20 mouse cellular contexts compared by ENCODE assay signal in the genomic region with DNA sequence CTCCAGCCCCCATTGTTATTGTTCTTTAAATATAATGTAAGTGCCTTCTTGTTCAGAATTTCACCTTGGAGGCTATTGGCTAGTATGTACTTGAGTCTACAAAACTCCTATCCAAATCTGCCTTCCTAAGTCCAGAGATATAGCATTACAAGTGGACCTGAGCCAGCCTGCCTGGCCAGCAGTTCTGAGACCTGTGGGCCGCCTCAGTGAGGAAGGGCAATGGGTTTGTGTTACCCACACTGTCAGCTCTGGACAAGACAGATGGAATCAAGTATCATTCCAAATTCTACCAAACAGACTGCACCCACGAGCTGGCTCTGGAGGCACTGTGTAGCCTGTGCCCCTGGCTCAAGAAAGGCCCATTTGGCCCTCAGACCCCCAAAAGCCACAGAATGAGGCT. TPM values are rescaled to one million over a fixed set of nuclear protein-coding genes. Genes with fewer than 3 reads are reported as not detected.
DNase-seq lines count a peak whose midpoint lies in the region.
"Had no signal": no experiment of that assay in that cellular context is flagged by ENCODE, and none has a peak within 500 bp of the region (broad histone marks: within the 10 kb centered on the region; RNA-seq: fewer than 3 reads in every experiment).

No protein-coding gene starts in this region.

- intact Hi-C loops in heart, postnatal 36 days (cut with DNase I): no loop called here
- intact Hi-C loops in left cerebral cortex, postnatal 4 days (cut with DNase I): no loop called here

- H3K4me3 ChIP-seq in hindbrain, embryonic 10.5 days: no peak overlapping the region
- H3K4me3 ChIP-seq: embryonic facial prominence, embryonic 10.5 days; embryonic facial prominence, embryonic 12.5 days; forebrain, embryonic 12.5 days; forebrain, embryonic 15.5 days had no signal

- H3K27me3 ChIP-seq in hindbrain, embryonic 10.5 days (ENCODE audit: insufficient read depth, poor library complexity, severe bottlenecking): no peaks in the 10 kb centered on the region
- H3K27me3 ChIP-seq: embryonic facial prominence, embryonic 12.5 days; forebrain, embryonic 12.5 days; forebrain, embryonic 15.5 days had no signal

- peak; percentile 57 for DNase-seq in gastrocnemius, adult 18-20 months (ENCODE audit: low spot score)
- no peak for DNase-seq in gastrocnemius, postnatal 10 days
- peak; percentile 67 for DNase-seq in heart, adult 11 months
- DNase-seq in heart, postnatal 36 days: no peak
- DNase-seq in gastrocnemius, postnatal 25 days: peak; percentile 54
- no peak for DNase-seq in left cerebral cortex, postnatal 4 days
- DNase-seq in hindbrain, embryonic 10.5 days (ENCODE audit: low spot score): no peak
- DNase-seq: adrenal gland, adult 2 months; adrenal gland, postnatal 10 days; adrenal gland, postnatal 36 days; cerebellum, adult 11-12 months; cerebellum, adult 2 months; cerebellum, adult 9-10 months; cerebellum, postnatal 25 days; forebrain, postnatal 0 days had no signal

- no peaks in the 10 kb centered on the region for H3K9me3 ChIP-seq in hindbrain, embryonic 10.5 days
- H3K9me3 ChIP-seq: embryonic facial prominence, embryonic 10.5 days; embryonic facial prominence, embryonic 12.5 days; forebrain, embryonic 12.5 days; forebrain, embryonic 15.5 days had no signal

- H3K27ac ChIP-seq in hindbrain, embryonic 10.5 days: no peak overlapping the region
- H3K27ac ChIP-seq: embryonic facial prominence, embryonic 10.5 days; embryonic facial prominence, embryonic 12.5 days; forebrain, embryonic 12.5 days; forebrain, embryonic 15.5 days had no signal

- H3K4me1 ChIP-seq in hindbrain, embryonic 10.5 days (replicated peaks): no peaks in the 10 kb centered on the region
- H3K4me1 ChIP-seq: embryonic facial prominence, embryonic 10.5 days; embryonic facial prominence, embryonic 12.5 days; forebrain, embryonic 12.5 days; forebrain, embryonic 15.5 days had no signal

- 81% methylated on average over 2 of the region's 2 CpGs for WGBS in hindbrain, embryonic 10.5 days

- H3K36me3 ChIP-seq in hindbrain, embryonic 10.5 days: no peaks in the 10 kb centered on the region
- H3K36me3 ChIP-seq: embryonic facial prominence, embryonic 10.5 days; embryonic facial prominence, embryonic 12.5 days; forebrain, embryonic 12.5 days; forebrain, embryonic 15.5 days had no signal

RNA-seq across cellular contexts. Expression of a gene that starts 16.7 kb away (rescaled TPM):
- not detected for total RNA-seq in gastrocnemius, adult 18-20 months (2021)
- total RNA-seq in gastrocnemius, postnatal 10 days (2021): under 1 TPM in 1 of 2 experiments, not detected in 1; 0.38 TPM
- total RNA-seq in heart, postnatal 36 days (2021): not detected
- not detected for total RNA-seq in gastrocnemius, postnatal 25 days (2021)
- total RNA-seq in left cerebral cortex, postnatal 4 days (2021): 1 to 10 TPM in 1 of 2 experiments, under 1 TPM in 1; 0.77 to 1.1 TPM
- 3.4 and 4.5 TPM in 2 replicates for polyA plus RNA-seq in hindbrain, embryonic 10.5 days (2016; fragmentation: Nextera tagmentation; extraction: Ambion mirVana)
- total RNA-seq: ES-E14 had no signal

Comparison
In these comparisons a context has a peak if more than half of its experiments do, and no peak if none do; other contexts are left out.
1. DNase-seq: peak in gastrocnemius, adult 18-20 months (single experiment), heart, adult 11 months (single experiment) and gastrocnemius, postnatal 25 days (single experiment); none in gastrocnemius, postnatal 10 days (single experiment), heart, postnatal 36 days (0 of 2), left cerebral cortex, postnatal 4 days (single experiment) and hindbrain, embryonic 10.5 days (single experiment).